Mouse (Mus musculus): ENCODE measurements around the gene Ptgir. TPM values are rescaled to one million over a fixed set of nuclear protein-coding genes. Genes with fewer than 3 reads are reported as not detected.

Gene Ptgir
- under 1 TPM; 0.11 to 0.21 TPM for total RNA-seq (2021)
- long read RNA-seq, experiment 1 = 0 reads
- long read RNA-seq, experiment 2 = 0 reads

- intact Hi-C loops (cut with DNase I) = no loop called here
- DNase-seq (ENCODE audit: extremely low spot score in 1 of 2, low spot score in 2 of 2) = no peak
Observed at GRCm38 (mm10) chr7:16906281-16906680, at the start of gene Ptgir. TSS of gene Ptgir (plus strand) at chr7:16906490.

GRCm38 (mm10) chr7:16858336-16858735 lies 48.0 kb upstream of the Ptgir start:
- Histone ChIP-seq H3K27ac (no peak overlapping the region), H3K4me3 (no peak overlapping the region)
- intact Hi-C loops (cut with DNase I) = no loop called here
- no peak for DNase-seq (ENCODE audit: extremely low spot score in 1 of 2, low spot score in 2 of 2)
- TF ChIP-seq CTCF (IDR thresholded peaks at IDR 0.05) = peak; percentile 64

More at GRCm38 (mm10) chr7:16906281-16906680, at the start of gene Ptgir:
- Histone ChIP-seq H3K27ac (no peak within 1 kb of the TSS), H3K4me3 (no peak within 1 kb of the TSS)
- no peak for TF ChIP-seq CTCF (IDR thresholded peaks at IDR 0.05)

GRCm38 (mm10) chr7:16859902-16860651 lies 46.2 kb upstream of the Ptgir start:
- DNase-seq (ENCODE audit: extremely low spot score in 1 of 2, low spot score in 2 of 2) = no peak
- Histone ChIP-seq H3K27ac (no peak overlapping the region), H3K4me3 (no peak overlapping the region)
- peak; percentile 89 for TF ChIP-seq CTCF (IDR thresholded peaks at IDR 0.05)
- intact Hi-C loops (cut with DNase I) = loop anchor here (5.0 kb wide), 1 partner anchor 42 kb away; no protein-coding TSS in a partner anchor

GRCm38 (mm10) chr7:16867488-16867887 lies 38.8 kb upstream of the Ptgir start:
- Histone ChIP-seq H3K27ac (no peak overlapping the region), H3K4me3 (no peak overlapping the region)
- no peak for TF ChIP-seq CTCF (IDR thresholded peaks at IDR 0.05)
- DNase-seq (ENCODE audit: extremely low spot score in 1 of 2, low spot score in 2 of 2) = no peak
- intact Hi-C loops (cut with DNase I) = no loop called here

- H3K4me3 ChIP-seq = peak overlapping the region; percentile 61
- H3K27ac ChIP-seq = peak overlapping the region; percentile 97
- DNase-seq (ENCODE audit: extremely low spot score in 1 of 2, low spot score in 2 of 2) = peak; percentile 86 to 91
- TF ChIP-seq CTCF (IDR thresholded peaks at IDR 0.05) = no peak
- intact Hi-C loops (cut with DNase I) = no loop called here
Observed at GRCm38 (mm10) chr7:16869497-16869896, 36.8 kb upstream of the Ptgir start.

GRCm38 (mm10) chr7:16871600-16871999 lies 34.7 kb upstream of the Ptgir start:
- Histone ChIP-seq H3K27ac (no peak overlapping the region), H3K4me3 (no peak overlapping the region)
- no peak for DNase-seq (ENCODE audit: extremely low spot score in 1 of 2, low spot score in 2 of 2)
- no peak for TF ChIP-seq CTCF (IDR thresholded peaks at IDR 0.05)
- intact Hi-C loops (cut with DNase I) = no loop called here

- intact Hi-C loops (cut with DNase I) = no loop called here
- no peak for DNase-seq (ENCODE audit: extremely low spot score in 1 of 2, low spot score in 2 of 2)
- no peak overlapping the region for H3K27ac ChIP-seq
- H3K4me3 ChIP-seq = no peak overlapping the region
- TF ChIP-seq CTCF (IDR thresholded peaks at IDR 0.05) = no peak
Observed at GRCm38 (mm10) chr7:16872478-16872877, 33.8 kb upstream of the Ptgir start.

- H3K27ac ChIP-seq = no peak overlapping the region
- no peak overlapping the region for H3K4me3 ChIP-seq
Observed at GRCm38 (mm10) chr7:16873392-16873791, 32.9 kb upstream of the Ptgir start.

GRCm38 (mm10) chr7:16874190-16874589 lies 32.1 kb upstream of the Ptgir start:
- Histone ChIP-seq H3K4me3 (peak overlapping the region; percentile 34), H3K27ac (peak overlapping the region; percentile 95)
- peak; percentile 93 for TF ChIP-seq CTCF (IDR thresholded peaks at IDR 0.05)
- peak; percentile 78 to 80 for DNase-seq (ENCODE audit: extremely low spot score in 1 of 2, low spot score in 2 of 2)
- intact Hi-C loops (cut with DNase I) = loop anchor here (1.0 kb wide), 1 partner anchor 18 kb away; no protein-coding TSS in a partner anchor

More at GRCm38 (mm10) chr7:16873392-16873791, 32.9 kb upstream of the Ptgir start:
- DNase-seq (ENCODE audit: extremely low spot score in 1 of 2, low spot score in 2 of 2) = no peak
- no peak; the same call in 1 of the 2 replicates for TF ChIP-seq CTCF (IDR thresholded peaks at IDR 0.05)
- intact Hi-C loops (cut with DNase I) = no loop called here

GRCm38 (mm10) chr7:16874756-16875309 lies 31.5 kb upstream of the Ptgir start:
- peak; percentile 99 to 100 for DNase-seq (ENCODE audit: extremely low spot score in 1 of 2, low spot score in 2 of 2)
- H3K27ac ChIP-seq = peak overlapping the region; percentile 95
- peak; percentile 45 for TF ChIP-seq CTCF (IDR thresholded peaks at IDR 0.05)
- peak overlapping the region; percentile 96 for H3K4me3 ChIP-seq
- intact Hi-C loops (cut with DNase I) = loop anchor here (1.0 kb wide), 1 partner anchor 17 kb away; no protein-coding TSS in a partner anchor

GRCm38 (mm10) chr7:16875310-16875325 lies 31.2 kb upstream of the Ptgir start, which contains the start of gene Dact3:
TSS of gene Dact3 (plus strand) at chr7:16875317.
- TF ChIP-seq CTCF (IDR thresholded peaks at IDR 0.05) = no peak
- Histone ChIP-seq H3K4me3 (peak within 1 kb of the TSS; percentile 96), H3K27ac (peak within 1 kb of the TSS; percentile 95)
- intact Hi-C loops (cut with DNase I) = no loop called here
- no peak for DNase-seq (ENCODE audit: extremely low spot score in 1 of 2, low spot score in 2 of 2)

GRCm38 (mm10) chr7:16875326-16875725 lies 31.0 kb upstream of the Ptgir start:
- no peak for DNase-seq (ENCODE audit: extremely low spot score in 1 of 2, low spot score in 2 of 2)
- peak overlapping the region; percentile 96 for H3K4me3 ChIP-seq
- intact Hi-C loops (cut with DNase I) = no loop called here
- peak overlapping the region; percentile 94 for H3K27ac ChIP-seq
- no peak for TF ChIP-seq CTCF (IDR thresholded peaks at IDR 0.05)

- TF ChIP-seq CTCF (IDR thresholded peaks at IDR 0.05) = no peak
- peak overlapping the region; percentile 94 for H3K27ac ChIP-seq
- intact Hi-C loops (cut with DNase I) = no loop called here
- DNase-seq (ENCODE audit: extremely low spot score in 1 of 2, low spot score in 2 of 2) = no peak
- peak overlapping the region; percentile 96 for H3K4me3 ChIP-seq
Observed at GRCm38 (mm10) chr7:16876006-16876405, 30.3 kb upstream of the Ptgir start.

Measured in left cerebral cortex, adult 2 months (tissue).